Mouse (Mus musculus) MEL (cell line): ENCODE measurements around the gene Egfr. TPM values are rescaled to one million over a fixed set of nuclear protein-coding genes. Genes with fewer than 3 reads are reported as not detected.

ENCODE experiments used
- DNase-seq: peaks from one replicate; pipeline ENCODE4 v3.0.0; 2011; ENCODE audit warnings: low read depth, low spot score
- H3K27ac ChIP-seq: 2 replicates; pipeline ENCODE4 v1.5.1; 2012; ENCODE audit warnings: low read depth, mild to moderate bottlenecking, control low read depth, low read length, moderate library complexity; ENCODE audit not compliant: control insufficient read depth
- H3K27me3 ChIP-seq, 2 experiments: fragments of 150-350 bp in 1 of 2; sonication (generic) in 1 of 2; 2 replicates each; pipeline ENCODE4 v1.6.1; 2012; ENCODE audit warnings: low read length in 2 of 2, mild to moderate bottlenecking in 2 of 2, improper control_type of control experiment in 1 of 2, moderate library complexity in 1 of 2; ENCODE audit not compliant: insufficient read depth in 2 of 2, control insufficient read depth in 1 of 2
- H3K36me3 ChIP-seq, 2 experiments: 2 replicates each; pipeline ENCODE4 v1.6.1; 2012 to 2014; ENCODE audit warnings: low read length in 2 of 2, improper control_type of control experiment in 1 of 2, inconsistent platforms in 1 of 2, mild to moderate bottlenecking in 1 of 2; ENCODE audit not compliant: insufficient read depth in 2 of 2, control insufficient read depth in 1 of 2
- H3K4me1 ChIP-seq, 2 experiments: fragments of 150-350 bp in 1 of 2; sonication (generic) in 1 of 2; 2 replicates each; pipeline ENCODE4 v1.6.1; 2012; ENCODE audit warnings: low read length in 2 of 2, improper control_type of control experiment in 1 of 2, mild to moderate bottlenecking in 1 of 2; ENCODE audit not compliant: insufficient read depth in 2 of 2, control insufficient read depth in 1 of 2
- H3K4me3 ChIP-seq, 2 experiments: fragments of 150-350 bp in 1 of 2; sonication (generic) in 1 of 2; 2 replicates each; pipeline ENCODE4 v1.5.1; 2012; ENCODE audit warnings: low read depth in 2 of 2, low read length in 2 of 2, mild to moderate bottlenecking in 2 of 2, moderate library complexity in 2 of 2, control low read depth in 1 of 2, improper control_type of control experiment in 1 of 2; ENCODE audit not compliant: control insufficient read depth in 1 of 2, insufficient read depth in 1 of 2
- H3K79me2 ChIP-seq: 2 replicates; pipeline ENCODE4 v1.6.1; 2012; ENCODE audit warnings: mild to moderate bottlenecking, low read length, moderate library complexity; ENCODE audit not compliant: control insufficient read depth, poor library complexity, insufficient read depth
- H3K9ac ChIP-seq: 2 replicates; pipeline ENCODE4 v1.6.1; 2012; ENCODE audit warnings: low read depth, mild to moderate bottlenecking, control low read depth, low read length, moderate library complexity; ENCODE audit not compliant: control insufficient read depth, poor library complexity, severe bottlenecking
- H3K9me3 ChIP-seq: fragments of 150-350 bp; sonication (generic); replicated peaks from 2 replicates; pipeline ENCODE4 v1.6.1; 2012; ENCODE audit warnings: mild to moderate bottlenecking, low read length, improper control_type of control experiment, moderate library complexity; ENCODE audit not compliant: insufficient read depth
- BHLHE40 ChIP-seq: IDR thresholded peaks from 2 replicates; pipeline ENCODE4 v1.6.1; 2012; ENCODE audit warnings: low read depth, mild to moderate bottlenecking, inconsistent platforms, low read length, improper control_type of control experiment, borderline replicate concordance
- CHD1 ChIP-seq: IDR thresholded peaks from 2 replicates; pipeline ENCODE4 v1.6.1; 2012; ENCODE audit warnings: low read depth, mild to moderate bottlenecking, inconsistent platforms, low read length, improper control_type of control experiment
- CTCF ChIP-seq, 3 experiments: IDR thresholded peaks in 2 of 3; conservative IDR thresholded peaks in 1 of 3; 2 replicates each; pipeline ENCODE4 v1.5.1; 2011 to 2012; ENCODE audit warnings: low read length in 3 of 3, low read depth in 2 of 3, mild to moderate bottlenecking in 2 of 3, improper control_type of control experiment in 1 of 3, inconsistent platforms in 1 of 3, mixed read lengths in 1 of 3, moderate library complexity in 1 of 3; ENCODE audit not compliant: control insufficient read depth in 1 of 3, insufficient read depth in 1 of 3, poor library complexity in 1 of 3, severe bottlenecking in 1 of 3
- ETS1 ChIP-seq: IDR thresholded peaks from 2 replicates; pipeline ENCODE4 v1.6.1; 2012; ENCODE audit warnings: low read depth, mild to moderate bottlenecking, inconsistent platforms, low read length, improper control_type of control experiment, moderate library complexity
- GABPA ChIP-seq: IDR thresholded peaks from 2 replicates; pipeline ENCODE4 v1.6.1; 2012; ENCODE audit warnings: low read depth, mild to moderate bottlenecking, inconsistent platforms, low read length, improper control_type of control experiment, moderate library complexity
- HCFC1 ChIP-seq: IDR thresholded peaks from 2 replicates; pipeline ENCODE4 v1.6.1; 2012; ENCODE audit warnings: low read depth, mild to moderate bottlenecking, inconsistent platforms, low read length, improper control_type of control experiment, moderate library complexity
- JUND ChIP-seq: IDR thresholded peaks from 2 replicates; pipeline ENCODE4 v1.6.1; 2011; ENCODE audit warnings: low read depth, mild to moderate bottlenecking, improper control_type of control experiment, low read length
- KAT2A ChIP-seq: conservative IDR thresholded peaks from 2 replicates; pipeline ENCODE4 v1.6.1; 2012; ENCODE audit warnings: low read depth, low read length, improper control_type of control experiment, inconsistent platforms
- MEF2A ChIP-seq: IDR thresholded peaks from 2 replicates; pipeline ENCODE4 v1.6.1; 2014; ENCODE audit warnings: low read depth, mild to moderate bottlenecking, inconsistent platforms, low read length, improper control_type of control experiment; ENCODE audit not compliant: poor library complexity, insufficient replicate concordance, severe bottlenecking; ENCODE audit errors: extremely low read depth
- MXI1 ChIP-seq: IDR thresholded peaks from 2 replicates; pipeline ENCODE4 v1.6.1; 2011; ENCODE audit warnings: mild to moderate bottlenecking, low read depth, low read length, improper control_type of control experiment
- MYB ChIP-seq: IDR thresholded peaks from 2 replicates; pipeline ENCODE4 v1.6.1; 2011; ENCODE audit warnings: mild to moderate bottlenecking, low read depth, low read length, improper control_type of control experiment
- MYC ChIP-seq: IDR thresholded peaks from 2 replicates; pipeline ENCODE4 v1.6.1; 2011; ENCODE audit warnings: low read depth, mild to moderate bottlenecking, low read length, improper control_type of control experiment, moderate library complexity
- NRF1 ChIP-seq: IDR thresholded peaks from 2 replicates; pipeline ENCODE4 v1.6.1; 2014; ENCODE audit warnings: low read depth, mild to moderate bottlenecking, inconsistent platforms, low read length, improper control_type of control experiment, moderate library complexity; ENCODE audit not compliant: poor library complexity, insufficient read depth, severe bottlenecking
- POLR2A ChIP-seq, 2 experiments: IDR thresholded peaks; 2 replicates each; pipeline ENCODE4 v1.6.1; 2011 to 2012; ENCODE audit warnings: low read length in 2 of 2, mild to moderate bottlenecking in 2 of 2, control low read depth in 1 of 2, improper control_type of control experiment in 1 of 2, low read depth in 1 of 2, moderate library complexity in 1 of 2; ENCODE audit not compliant: control insufficient read depth in 1 of 2, insufficient read depth in 1 of 2, poor library complexity in 1 of 2
- POLR2AphosphoS2 ChIP-seq: IDR thresholded peaks from 2 replicates; pipeline ENCODE4 v1.6.1; 2011; ENCODE audit warnings: low read length, improper control_type of control experiment
- RAD21 ChIP-seq: IDR thresholded peaks from 2 replicates; pipeline ENCODE4 v1.6.1; 2011; ENCODE audit warnings: mild to moderate bottlenecking, low read depth, low read length, improper control_type of control experiment
- RCOR1 ChIP-seq: IDR thresholded peaks from 2 replicates; pipeline ENCODE4 v1.6.1; 2012; ENCODE audit warnings: low read depth, mild to moderate bottlenecking, inconsistent platforms, low read length, improper control_type of control experiment
- SIN3A ChIP-seq: IDR thresholded peaks from 2 replicates; pipeline ENCODE4 v1.6.1; 2012; ENCODE audit warnings: low read length, improper control_type of control experiment, inconsistent platforms
- SMC3 ChIP-seq: IDR thresholded peaks from 2 replicates; pipeline ENCODE4 v1.6.1; 2011; ENCODE audit warnings: low read depth, low read length, improper control_type of control experiment
- TAL1 ChIP-seq: IDR thresholded peaks from 2 replicates; pipeline ENCODE4 v1.6.1; 2012; ENCODE audit warnings: mild to moderate bottlenecking, inconsistent platforms, low read length, moderate library complexity, mixed read lengths
- ZKSCAN1 ChIP-seq: IDR thresholded peaks from 2 replicates; pipeline ENCODE4 v1.6.1; 2012; ENCODE audit warnings: low read depth, mild to moderate bottlenecking, inconsistent platforms, low read length, improper control_type of control experiment, moderate library complexity
- ZNF384 ChIP-seq: IDR thresholded peaks from 2 replicates; pipeline ENCODE4 v1.6.1; 2012; ENCODE audit warnings: low read depth, mild to moderate bottlenecking, inconsistent platforms, low read length, improper control_type of control experiment
- polyA plus RNA-seq, 2 experiments: library from polyadenylated mRNA; stranded (reverse) in 1 of 2; unstranded in 1 of 2; fragments of >175 nt in 1 of 2; fragments of >200 nt in 1 of 2; gene quantifications; 2 replicates each; pipeline versions ENCODE4 v1.2.1 to v1.2.4; 2012; ENCODE audit warnings: low replicate concordance in 2 of 2, low read depth in 1 of 2; ENCODE audit not compliant: insufficient read length in 2 of 2, insufficient read depth in 1 of 2, missing spikeins in 1 of 2
- total RNA-seq: library from RNA; depleted of rRNA; stranded (reverse); fragments of 300-350 nt; gene quantifications from 2 replicates; pipeline ENCODE4 v1.2.3, GENCODE M21; 2012

The Egfr gene
- total and polyA plus RNA-seq, 3 experiments: not detected

DNA sequence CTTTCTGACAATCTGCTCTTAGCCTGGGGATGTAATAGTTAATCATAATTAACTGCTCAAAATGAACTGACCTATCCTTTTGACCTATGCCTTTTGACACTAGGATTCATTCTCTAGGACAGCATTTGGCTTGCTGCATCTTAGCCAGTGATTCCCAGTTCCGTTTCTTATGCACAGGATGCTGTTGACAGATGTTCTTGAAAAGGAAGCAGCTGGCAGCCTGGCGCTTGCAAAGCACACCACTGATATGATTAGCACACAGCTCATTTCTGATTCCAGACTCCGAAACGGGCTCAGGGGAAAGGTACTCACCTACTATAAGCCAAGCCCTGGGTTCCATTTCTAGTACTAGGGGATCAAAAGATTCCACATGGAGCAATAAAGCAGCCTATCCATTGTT is 20.7 kb downstream of the Egfr start:
- H3K27ac ChIP-seq: no peak overlapping the region
- TF ChIP-seq MYC (no peak), KAT2A (no peak), POLR2A (IDR thresholded peaks at IDR 0.05; ENCODE audit: control insufficient read depth in 1 of 2, insufficient read depth in 1 of 2, low read depth in 1 of 2, low read length in 2 of 2, poor library complexity in 1 of 2) (no peak), CHD1 (no peak), TAL1 (no peak), SIN3A (no peak)
- no peaks in the 10 kb centered on the region for H3K4me1 ChIP-seq
- H3K9me3 ChIP-seq: no peaks in the 10 kb centered on the region
- no peak overlapping the region for H3K9ac ChIP-seq
- no peak overlapping the region for H3K4me3 ChIP-seq
- peaks cover 0 to 1% of the 10 kb centered on the region in 2 experiments; a peak in 3 of 4 replicates for H3K27me3 ChIP-seq
- H3K36me3 ChIP-seq: no peaks in the 10 kb centered on the region
- no peaks in the 10 kb centered on the region for H3K79me2 ChIP-seq
- DNase-seq: no peak

DNA sequence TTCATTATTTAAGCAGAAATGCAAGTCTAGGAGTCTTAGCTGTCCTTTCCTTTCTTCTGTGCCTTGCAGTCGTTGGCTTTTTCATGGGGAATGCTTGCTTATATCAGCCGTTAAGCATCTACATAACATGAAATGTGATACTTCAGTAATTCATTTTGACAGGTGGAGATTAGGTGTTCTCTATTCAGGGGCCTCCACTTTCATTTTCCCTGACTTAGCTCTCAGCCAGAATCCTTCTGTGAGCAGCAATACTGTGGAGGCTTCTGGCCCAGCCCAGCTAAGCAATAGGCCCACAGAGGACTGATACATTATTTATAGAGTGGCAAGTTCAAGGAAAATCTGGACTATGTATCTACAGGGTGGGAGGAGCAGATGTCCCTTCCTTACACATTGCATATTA is 25.0 kb downstream of the Egfr start:
- TF ChIP-seq ZNF384: no peak
- TF ChIP-seq ZKSCAN1: no peak
- no peak for TF ChIP-seq GABPA
- no peak for TF ChIP-seq SMC3
- no peak for TF ChIP-seq MYC
- TF ChIP-seq MXI1: no peak

DNA sequence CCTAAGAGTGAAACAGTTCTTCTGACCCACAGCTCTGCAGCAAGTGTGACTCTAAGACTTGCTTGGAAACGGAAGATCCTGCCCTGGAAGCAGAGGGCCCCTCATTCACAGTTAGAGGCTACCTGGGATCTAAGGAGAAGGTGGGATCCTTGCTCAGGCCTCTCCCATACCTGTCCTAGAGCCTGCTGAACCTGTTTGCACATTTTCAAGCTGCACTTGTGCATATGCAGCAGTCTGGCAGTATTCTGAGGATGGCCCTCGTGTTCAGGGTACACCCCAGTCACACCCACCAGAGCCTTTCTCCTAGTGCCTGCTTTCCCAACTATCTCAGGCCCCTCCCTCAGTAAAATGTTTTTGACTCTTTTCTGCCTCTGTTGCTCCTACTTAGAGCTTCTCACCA is 29.6 kb downstream of the Egfr start:
- no peaks in the 10 kb centered on the region for H3K4me1 ChIP-seq
- no peak for TF ChIP-seq ETS1
- TF ChIP-seq MYB: no peak
- TF ChIP-seq JUND: no peak
- no peak for TF ChIP-seq NRF1
- no peak for TF ChIP-seq ZNF384
- TF ChIP-seq RAD21: no peak
- no peak for TF ChIP-seq GABPA
- no peak for TF ChIP-seq HCFC1
- no peak for TF ChIP-seq CTCF (IDR thresholded peaks at IDR 0.05 in 2 of 3, conservative IDR thresholded peaks at IDR 0.05 in 1 of 3; ENCODE audit: control insufficient read depth in 1 of 3, insufficient read depth in 1 of 3, low read depth in 2 of 3, low read length in 3 of 3, poor library complexity in 1 of 3, severe bottlenecking in 1 of 3)
- TF ChIP-seq MEF2A: no peak
- TF ChIP-seq RCOR1: no peak
- TF ChIP-seq BHLHE40: no peak
- TF ChIP-seq ZKSCAN1: no peak
- no peak for TF ChIP-seq POLR2AphosphoS2
- no peak for DNase-seq
- no peaks in the 10 kb centered on the region for H3K36me3 ChIP-seq
- H3K4me3 ChIP-seq: no peak overlapping the region
- H3K9me3 ChIP-seq: no peaks in the 10 kb centered on the region
- H3K27ac ChIP-seq: no peak overlapping the region
- no peak overlapping the region for H3K9ac ChIP-seq
- peaks cover 5 to 10% of the 10 kb centered on the region in 2 experiments for H3K27me3 ChIP-seq
- H3K79me2 ChIP-seq: no peaks in the 10 kb centered on the region

More for the DNA sequence above, 25.0 kb downstream of the Egfr start:
- peaks cover 6 to 10% of the 10 kb centered on the region in 2 experiments for H3K27me3 ChIP-seq
- no peaks in the 10 kb centered on the region for H3K4me1 ChIP-seq
- no peak for DNase-seq
- H3K9ac ChIP-seq: no peak overlapping the region
- no peaks in the 10 kb centered on the region for H3K79me2 ChIP-seq
- no peaks in the 10 kb centered on the region for H3K36me3 ChIP-seq
- no peak overlapping the region for H3K4me3 ChIP-seq
- no peak overlapping the region for H3K27ac ChIP-seq
- H3K9me3 ChIP-seq: no peaks in the 10 kb centered on the region
